Mouse (Mus musculus): ENCODE measurements around the gene Olfr294. TPM values are rescaled to one million over a fixed set of nuclear protein-coding genes. Genes with fewer than 3 reads are reported as not detected.

The Olfr294 gene
- not detected in 2 replicates for polyA plus RNA-seq (2014; fragmentation: Nextera tagmentation; extraction: Ambion mirVana)

- 52% methylated on average over 2 of the region's 2 CpGs for WGBS
- Histone ChIP-seq H3K4me3 (ENCODE audit: low read depth, low read length) (no peak within 1 kb of the TSS), H3K27ac (ENCODE audit: low read depth, low read length) (no peak within 1 kb of the TSS), H3K27me3 (replicated peaks; ENCODE audit: control insufficient read depth, insufficient read depth, low read length) (no peaks in the 10 kb centered on the region), H3K36me3 (ENCODE audit: control insufficient read depth, insufficient read depth, low read length) (no peaks in the 10 kb centered on the region), H3K4me1 (replicated peaks; ENCODE audit: control insufficient read depth, insufficient read depth, low read length) (no peaks in the 10 kb centered on the region), H3K4me2 (no peak within 1 kb of the TSS), H3K9ac (ENCODE audit: low read depth, low read length) (no peak within 1 kb of the TSS), H3K9me3 (ENCODE audit: control insufficient read depth, low read length) (no peaks in the 10 kb centered on the region)
- ATAC-seq (replicated peaks; ENCODE audit: low FRiP score): no peak
- no peak for DNase-seq (ENCODE audit: low spot score)
Measured at GRCm38 (mm10) chr7:86616543-86616942, at the start of gene Olfr294. Olfr294 (minus strand) TSS chr7:86616643.

DNA sequence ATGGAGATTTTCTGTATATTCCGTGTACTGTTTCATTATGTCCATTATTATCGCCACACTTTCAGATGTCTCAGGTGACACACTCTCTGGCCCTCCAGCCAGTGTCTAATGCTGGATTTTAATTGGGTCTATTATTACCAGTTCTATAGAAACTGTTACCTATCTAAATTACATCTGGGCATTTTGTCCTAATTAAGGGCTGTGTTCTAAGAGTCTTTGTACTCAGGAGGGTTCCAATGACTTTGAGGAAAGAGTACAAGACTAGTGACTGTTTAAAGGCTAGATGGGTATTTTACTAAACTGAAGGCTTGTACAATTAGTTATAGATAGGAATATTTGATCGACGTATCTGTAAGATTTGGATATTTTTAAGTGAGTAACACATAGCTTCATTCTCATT, 32.3 kb upstream of the Olfr294 start, which contains the start of gene Olfr293:
TSS of gene Olfr293 (plus strand) at position 301 of the 400 bp plus-strand sequence.
- Histone ChIP-seq H3K9me3 (ENCODE audit: control insufficient read depth, low read length) (no peaks in the 10 kb centered on the region), H3K4me2 (no peak within 1 kb of the TSS), H3K4me1 (replicated peaks; ENCODE audit: control insufficient read depth, insufficient read depth, low read length) (no peaks in the 10 kb centered on the region), H3K27ac (ENCODE audit: low read depth, low read length) (no peak within 1 kb of the TSS), H3K4me3 (ENCODE audit: low read depth, low read length) (no peak within 1 kb of the TSS), H3K9ac (ENCODE audit: low read depth, low read length) (no peak within 1 kb of the TSS), H3K36me3 (ENCODE audit: control insufficient read depth, insufficient read depth, low read length) (no peaks in the 10 kb centered on the region), H3K27me3 (replicated peaks; ENCODE audit: control insufficient read depth, insufficient read depth, low read length) (no peaks in the 10 kb centered on the region)
- no peak for DNase-seq (ENCODE audit: low spot score)
- ATAC-seq (replicated peaks; ENCODE audit: low FRiP score): no peak
- WGBS: 88% methylated on average over 4 of the region's 4 CpGs

DNA sequence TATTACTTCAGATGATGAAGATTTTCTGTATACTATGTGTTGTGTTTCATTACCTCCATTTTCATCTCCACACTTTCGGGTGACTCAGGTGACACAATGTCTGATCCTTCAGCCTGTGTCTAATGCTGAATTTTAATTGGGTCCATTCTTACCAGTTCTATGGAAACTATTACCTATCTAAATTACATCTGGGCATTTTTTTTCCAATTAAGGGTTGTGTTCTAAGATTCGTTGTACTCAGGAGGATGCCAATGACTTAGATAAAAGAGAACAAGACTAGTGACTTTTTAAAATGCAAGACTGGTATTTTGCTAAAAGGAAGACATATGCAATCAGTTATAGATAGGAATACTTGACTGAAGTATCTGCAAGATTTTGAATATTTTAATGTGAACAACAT, 32.9 kb downstream of the Olfr294 start, which contains the start of gene Olfr295:
TSS of gene Olfr295 (plus strand) at position 301 of the 400 bp plus-strand sequence.
- H3K4me1 ChIP-seq (replicated peaks; ENCODE audit: control insufficient read depth, insufficient read depth, low read length): no peaks in the 10 kb centered on the region
- no peak within 1 kb of the TSS for H3K4me2 ChIP-seq
- no peak for ATAC-seq (replicated peaks; ENCODE audit: low FRiP score)
- no peaks in the 10 kb centered on the region for H3K36me3 ChIP-seq (ENCODE audit: control insufficient read depth, insufficient read depth, low read length)
- H3K4me3 ChIP-seq (ENCODE audit: low read depth, low read length): no peak within 1 kb of the TSS
- no peak within 1 kb of the TSS for H3K9ac ChIP-seq (ENCODE audit: low read depth, low read length)
- H3K9me3 ChIP-seq (ENCODE audit: control insufficient read depth, low read length): no peaks in the 10 kb centered on the region
- no peak within 1 kb of the TSS for H3K27ac ChIP-seq (ENCODE audit: low read depth, low read length)
- DNase-seq (ENCODE audit: low spot score): no peak
- no peaks in the 10 kb centered on the region for H3K27me3 ChIP-seq (replicated peaks; ENCODE audit: control insufficient read depth, insufficient read depth, low read length)
- 73% methylated on average over 2 of the region's 2 CpGs for WGBS

Other genes starting within 250 kb of the Olfr294 start
- not detected in 2 replicates for gene Olfr305, start 249.7 kb downstream of the Olfr294 start, polyA plus RNA-seq (2014; fragmentation: Nextera tagmentation; extraction: Ambion mirVana)
- not detected in 2 replicates for gene Olfr304, start 230.0 kb downstream of the Olfr294 start, polyA plus RNA-seq (2014; fragmentation: Nextera tagmentation; extraction: Ambion mirVana)
- gene Olfr303, start 218.9 kb downstream of the Olfr294 start, polyA plus RNA-seq (2014; fragmentation: Nextera tagmentation; extraction: Ambion mirVana): not detected in 2 replicates
- gene Olfr301, start 212.8 kb downstream of the Olfr294 start, polyA plus RNA-seq (2014; fragmentation: Nextera tagmentation; extraction: Ambion mirVana): not detected in 2 replicates
- gene Olfr299, start 156.7 kb downstream of the Olfr294 start, polyA plus RNA-seq (2014; fragmentation: Nextera tagmentation; extraction: Ambion mirVana): not detected in 2 replicates
- not detected in 2 replicates for gene Olfr298, start 124.2 kb downstream of the Olfr294 start, polyA plus RNA-seq (2014; fragmentation: Nextera tagmentation; extraction: Ambion mirVana)
- not detected in 2 replicates for gene Olfr297, start 96.7 kb downstream of the Olfr294 start, polyA plus RNA-seq (2014; fragmentation: Nextera tagmentation; extraction: Ambion mirVana)
- not detected in 2 replicates for gene Olfr295, start 32.8 kb downstream of the Olfr294 start, polyA plus RNA-seq (2014; fragmentation: Nextera tagmentation; extraction: Ambion mirVana)
- gene Olfr293, start 32.4 kb upstream of the Olfr294 start, polyA plus RNA-seq (2014; fragmentation: Nextera tagmentation; extraction: Ambion mirVana): not detected in 2 replicates
- gene Olfr292, start 71.7 kb upstream of the Olfr294 start, polyA plus RNA-seq (2014; fragmentation: Nextera tagmentation; extraction: Ambion mirVana): not detected in 2 replicates
- not detected in 2 replicates for gene Folh1, start 159.3 kb upstream of the Olfr294 start, polyA plus RNA-seq (2014; fragmentation: Nextera tagmentation; extraction: Ambion mirVana)
- gene Vmn2r77, start 178.4 kb upstream of the Olfr294 start, polyA plus RNA-seq (2014; fragmentation: Nextera tagmentation; extraction: Ambion mirVana): not detected in 2 replicates